Mouse (Mus musculus) forelimb bud, embryonic 11.5 days (tissue): ENCODE measurements at regions not wholly inside any gene's neighbourhood (a gene's known extent, or its start where the extent isn't known, plus 50 kb on each side); places are given as distances from the start of the nearest gene placed in this dataset.

Source experiments
- DNase-seq: peaks from one replicate; pipeline ENCODE4 v3.0.0-alpha.2; 2012; ENCODE audit warnings: low read depth, low spot score

GRCm38 (mm10) chr3:128787686-128788085 is 412.0 kb upstream of the Pitx2 start:
- DNase-seq = no peak

- DNase-seq = no peak
Observed at GRCm38 (mm10) chr3:128795931-128796330, 403.7 kb upstream of the Pitx2 start.

- DNase-seq = no peak
Observed at GRCm38 (mm10) chr3:128797829-128798228, 401.8 kb upstream of the Pitx2 start.

- no peak for DNase-seq
Observed at GRCm38 (mm10) chr3:128829371-128830160, 370.1 kb upstream of the Pitx2 start.

- no peak for DNase-seq
Observed at GRCm38 (mm10) chr3:128850327-128850977, 349.2 kb upstream of the Pitx2 start.

- DNase-seq = peak; percentile 26
Observed at GRCm38 (mm10) chr3:128856515-128856914, 343.2 kb upstream of the Pitx2 start.

GRCm38 (mm10) chr3:128881685-128882444 is 317.8 kb upstream of the Pitx2 start:
- DNase-seq = peak; percentile 33

- DNase-seq = no peak
Observed at GRCm38 (mm10) chr3:128883636-128884195, 316.0 kb upstream of the Pitx2 start.

- DNase-seq = no peak
Observed at GRCm38 (mm10) chr3:128886678-128887077, 313.0 kb upstream of the Pitx2 start.

- DNase-seq = no peak
Observed at GRCm38 (mm10) chr3:128891078-128891477, 308.6 kb upstream of the Pitx2 start.

GRCm38 (mm10) chr3:128896628-128897027 is 303.1 kb upstream of the Pitx2 start:
- DNase-seq = no peak

- no peak for DNase-seq
Observed at GRCm38 (mm10) chr3:128911122-128911521, 288.6 kb upstream of the Pitx2 start.

GRCm38 (mm10) chr3:128921428-128921827 is 278.2 kb upstream of the Pitx2 start:
- no peak for DNase-seq

GRCm38 (mm10) chr3:128922150-128922549 is 277.5 kb upstream of the Pitx2 start:
- no peak for DNase-seq

- no peak for DNase-seq
Observed at GRCm38 (mm10) chr3:128938536-128938935, 261.1 kb upstream of the Pitx2 start.

- no peak for DNase-seq
Observed at GRCm38 (mm10) chr3:128941156-128941555, 258.5 kb upstream of the Pitx2 start.

GRCm38 (mm10) chr3:128944631-128945030 is 255.0 kb upstream of the Pitx2 start:
- no peak for DNase-seq

GRCm38 (mm10) chr3:128954886-128955285 is 244.8 kb upstream of the Pitx2 start:
- no peak for DNase-seq

GRCm38 (mm10) chr3:128976752-128977151 is 222.9 kb upstream of the Pitx2 start:
- no peak for DNase-seq

GRCm38 (mm10) chr3:128990183-128990912 is 209.3 kb upstream of the Pitx2 start:
- no peak for DNase-seq

GRCm38 (mm10) chr3:129002866-129003265 is 196.8 kb upstream of the Pitx2 start:
- DNase-seq = no peak
